Mouse (Mus musculus) macrophage (primary cell): ENCODE data around the gene Ncstn. TPM values are rescaled to one million over a fixed set of nuclear protein-coding genes. Genes with fewer than 3 reads are reported as not detected.

ENCODE experiments used
- H3K27ac ChIP-seq: fragments of 350-480 bp; formaldehyde crosslinking; 2 replicates; pipeline ENCODE4 v1.9.0; 2021
- H3K36me3 ChIP-seq: fragments of 350-480 bp; formaldehyde crosslinking; 2 replicates; pipeline ENCODE4 v1.9.0; 2021; ENCODE audit errors: inconsistent target
- H3K4me3 ChIP-seq: fragments of 350-480 bp; formaldehyde crosslinking; 2 replicates; pipeline ENCODE4 v1.9.0; 2021; ENCODE audit errors: inconsistent target
- H3K79me2 ChIP-seq: fragments of 350-480 bp; formaldehyde crosslinking; 2 replicates; pipeline ENCODE4 v1.9.0; 2021; ENCODE audit errors: inconsistent target
- WGBS: methylation state at CpG from one replicate; pipeline ENCODE4 v1.1.7; 2026; ENCODE audit warnings: inconsistent platforms; ENCODE audit not compliant: missing documents; 5-methylcytosine and 5-hydroxymethylcytosine counted together
- polyA plus RNA-seq: library from polyadenylated mRNA; stranded (reverse); fragments of 250-400 nt; gene quantifications from 3 replicates; pipeline ENCODE4 v1.2.4, GENCODE M21; 2018; ENCODE audit warnings: inconsistent platforms

Gene Ncstn
- polyA plus RNA-seq, 1 experiment from 2014 or later = 102 TPM

DNA sequence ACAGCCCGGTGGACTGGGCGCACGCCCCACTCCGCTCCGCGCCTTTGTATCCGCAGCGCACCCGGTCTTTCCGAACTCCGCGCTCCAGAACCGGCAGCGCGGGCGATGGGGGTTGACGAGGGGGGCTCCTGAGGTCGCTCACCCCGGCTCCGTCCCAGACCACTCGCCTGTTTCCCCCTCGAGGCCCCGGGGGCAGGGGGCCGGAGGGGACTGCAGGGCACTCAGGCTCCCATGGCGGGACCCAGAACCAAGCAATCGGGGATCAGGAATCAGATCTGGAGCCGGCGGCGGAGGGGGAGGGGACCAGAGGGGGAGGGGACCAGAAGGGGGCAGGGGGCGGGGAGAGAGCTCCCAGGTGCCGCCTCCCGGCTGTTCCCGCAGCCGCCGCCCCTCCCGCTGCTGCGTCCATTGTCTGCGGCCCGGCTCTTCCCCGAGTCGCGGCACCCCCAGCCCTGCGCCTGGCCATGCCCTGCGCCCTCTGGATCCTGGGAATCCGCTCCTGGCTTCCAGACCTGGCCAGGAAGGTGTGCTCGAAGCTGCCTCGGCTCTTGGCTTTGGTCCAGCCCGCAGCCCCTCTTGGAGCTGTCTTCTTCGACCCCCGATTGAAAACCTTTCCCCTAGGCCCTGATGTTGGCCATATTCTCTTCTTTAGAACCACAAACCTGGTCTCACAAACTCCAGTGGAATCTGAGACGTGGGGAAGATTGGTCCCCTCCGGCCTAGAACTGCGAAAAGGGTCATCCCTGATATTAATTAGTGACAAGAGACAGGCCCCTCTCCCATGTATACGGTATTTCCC, 55.4 kb downstream of the Ncstn start:
- H3K4me3 ChIP-seq = no peak overlapping the region; the same call in 1 of the 2 replicates
- H3K27ac ChIP-seq = no peak overlapping the region
- WGBS = 10% methylated on average over 42 of the region's 54 CpGs
- H3K36me3 ChIP-seq = no peaks in the 10 kb centered on the region
- H3K79me2 ChIP-seq = no peaks in the 10 kb centered on the region

DNA sequence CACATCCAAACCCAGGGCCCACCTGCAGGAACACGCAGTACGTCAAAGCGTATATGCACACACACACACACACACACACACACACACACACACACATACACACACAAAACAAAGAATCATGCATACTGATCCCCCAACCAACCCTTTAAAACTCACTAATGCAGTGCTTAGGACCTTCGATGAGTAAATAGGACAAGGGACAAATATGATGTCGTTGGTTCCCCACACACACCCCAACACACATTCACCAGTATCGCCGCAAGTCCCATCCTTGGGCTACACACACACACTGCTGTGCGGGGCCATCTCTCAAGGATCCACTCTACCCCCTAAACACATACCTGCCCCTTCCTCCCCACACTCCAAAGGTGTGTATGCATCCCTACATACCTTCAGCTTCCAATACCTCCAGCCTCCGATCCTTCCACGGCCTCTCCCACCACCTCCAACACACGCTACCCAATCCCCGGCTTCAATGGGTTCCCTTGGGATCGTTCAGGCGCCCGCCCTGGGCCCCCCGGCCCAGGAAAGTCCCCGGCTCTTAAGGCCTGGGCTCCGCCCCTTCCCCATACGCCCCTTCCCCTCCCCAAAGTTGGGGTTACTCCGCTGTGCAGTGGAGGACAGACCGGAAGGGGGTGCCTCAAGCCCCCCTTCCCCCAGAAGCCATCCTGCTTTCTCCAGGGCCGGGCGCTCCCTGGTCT, 56.2 kb downstream of the Ncstn start:
- Histone ChIP-seq H3K4me3 (no peak overlapping the region; the same call in 1 of the 2 replicates), H3K79me2 (no peaks in the 10 kb centered on the region), H3K36me3 (no peaks in the 10 kb centered on the region), H3K27ac (no peak overlapping the region)
- 27% methylated on average over 18 of the region's 23 CpGs for WGBS

DNA sequence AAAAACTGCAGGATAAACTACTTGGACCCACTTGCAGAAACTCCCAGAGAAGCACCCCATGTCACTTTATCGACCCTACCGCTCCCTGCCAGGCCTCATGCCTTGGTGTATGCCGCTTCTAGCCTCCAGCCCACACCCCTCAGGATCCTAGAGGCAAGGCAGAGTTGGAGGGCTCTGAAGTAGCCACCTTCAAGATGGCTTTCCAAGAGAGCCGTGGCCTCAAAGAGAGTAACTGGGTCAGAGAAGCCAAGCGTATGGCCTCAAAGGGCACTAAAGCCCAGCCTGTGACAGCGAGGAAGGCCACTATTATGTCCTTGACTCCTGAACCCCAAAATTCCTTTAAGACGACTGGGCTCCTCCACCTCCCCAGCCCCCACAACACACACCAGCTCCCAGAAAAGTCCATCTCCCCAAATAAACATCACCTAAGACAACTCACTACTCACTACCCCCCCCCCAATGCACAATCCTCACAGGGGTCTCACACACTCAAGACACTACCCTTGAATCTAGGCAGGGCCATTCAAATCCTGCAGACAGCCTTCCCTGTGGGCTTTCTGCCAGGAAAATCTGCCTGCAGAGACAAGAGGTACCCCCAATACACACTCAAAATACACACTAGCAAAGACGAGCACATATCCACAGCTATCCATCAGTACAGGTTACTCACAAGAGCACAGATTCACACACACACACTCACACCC, 57.2 kb downstream of the Ncstn start:
- WGBS = 94% methylated on average over 8 of the region's 8 CpGs
- H3K36me3 ChIP-seq = no peaks in the 10 kb centered on the region
- no peak overlapping the region for H3K4me3 ChIP-seq
- no peak overlapping the region for H3K27ac ChIP-seq
- no peaks in the 10 kb centered on the region for H3K79me2 ChIP-seq

DNA sequence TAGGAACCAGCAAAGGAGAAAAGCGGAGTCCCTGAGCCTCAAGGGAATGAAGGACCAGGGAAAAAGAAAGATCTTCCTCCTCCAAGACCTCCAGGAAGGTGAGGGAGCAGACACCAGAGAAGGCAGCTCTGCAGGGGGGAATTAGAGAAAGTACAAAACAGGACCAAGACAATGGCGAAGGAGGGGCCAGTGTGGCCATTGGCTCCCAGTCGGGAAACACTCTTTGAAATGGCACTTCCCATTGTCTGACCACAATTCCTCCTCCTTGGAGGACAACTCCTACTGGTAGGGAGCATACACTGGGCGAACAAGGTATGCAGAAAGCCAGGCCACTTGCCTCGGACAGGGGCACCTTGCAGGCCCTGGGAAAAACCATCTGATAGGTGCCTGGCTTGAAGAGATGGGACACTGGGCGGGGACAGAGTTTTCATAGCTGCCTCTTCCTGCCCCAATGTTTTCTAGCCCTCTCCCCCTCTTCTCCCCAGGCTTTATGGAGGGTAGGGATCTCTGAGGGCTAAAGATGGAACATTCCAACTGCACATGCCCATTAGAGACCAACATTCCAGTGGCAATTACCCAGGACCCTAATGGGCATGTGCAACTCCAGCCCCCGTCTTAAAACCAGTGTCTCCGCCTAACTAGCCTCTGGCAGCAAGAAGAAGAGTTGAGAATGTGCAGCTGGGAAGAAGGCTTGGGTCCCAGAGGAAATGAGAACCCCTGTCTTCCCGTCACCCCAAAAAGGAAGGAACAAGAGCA, 58.3 kb downstream of the Ncstn start:
- H3K27ac ChIP-seq = no peak overlapping the region
- H3K36me3 ChIP-seq = no peaks in the 10 kb centered on the region
- 85% methylated on average over 9 of the region's 9 CpGs for WGBS
- no peaks in the 10 kb centered on the region for H3K79me2 ChIP-seq
- H3K4me3 ChIP-seq = no peak overlapping the region

DNA sequence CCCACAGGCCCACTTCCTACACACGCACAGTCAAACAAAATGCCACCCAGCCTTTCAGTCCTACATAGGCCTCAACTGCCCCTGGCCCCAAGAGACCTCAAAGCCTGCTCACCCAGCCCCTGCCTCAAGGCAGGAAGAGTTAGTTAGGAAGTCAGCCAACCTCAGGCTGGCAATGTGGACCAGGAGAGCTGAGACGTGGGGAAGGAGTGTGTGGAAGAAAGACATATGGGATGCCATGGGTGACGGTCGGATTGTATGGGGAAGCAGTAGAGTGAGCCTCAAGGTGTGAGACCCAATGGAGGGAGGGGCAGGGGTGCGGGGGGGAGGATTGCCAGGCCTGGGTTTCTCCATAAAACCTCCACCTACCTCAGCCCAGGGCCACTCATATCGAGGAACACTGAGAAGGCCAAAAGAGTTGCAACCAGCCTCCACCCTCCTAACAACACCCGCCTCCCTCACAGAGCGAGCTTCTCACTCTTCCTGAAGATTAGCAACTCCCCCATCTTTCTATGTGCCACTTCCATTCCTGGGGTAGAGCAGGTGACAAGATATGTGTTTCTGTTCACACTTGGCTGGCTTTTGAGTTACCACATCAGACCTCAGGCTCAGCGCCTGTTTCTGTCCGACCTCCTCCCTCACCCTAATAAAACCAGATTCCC, 62.6 kb downstream of the Ncstn start:
- no peak overlapping the region for H3K4me3 ChIP-seq
- H3K27ac ChIP-seq = no peak overlapping the region
- WGBS = 90% methylated on average over 10 of the region's 10 CpGs
- no peaks in the 10 kb centered on the region for H3K79me2 ChIP-seq
- no peaks in the 10 kb centered on the region for H3K36me3 ChIP-seq

DNA sequence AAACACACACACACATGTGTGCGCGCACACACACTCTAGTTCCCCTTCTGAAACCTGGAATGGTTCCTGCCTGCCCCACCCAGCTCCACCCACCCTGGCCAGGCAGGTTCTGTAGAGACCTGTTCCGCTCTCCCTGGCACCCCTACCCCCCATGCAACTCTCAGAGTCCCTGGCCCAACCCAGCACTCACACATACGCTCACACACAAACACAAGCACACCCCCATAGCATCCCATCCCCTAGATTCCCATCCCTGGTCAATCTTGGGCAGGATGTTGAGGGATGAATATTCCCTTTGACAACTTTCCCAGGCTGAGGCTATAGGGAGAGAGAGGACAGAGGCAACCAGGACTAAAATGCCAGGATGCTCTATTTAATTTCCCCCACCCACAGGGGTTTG, 63.3 kb downstream of the Ncstn start:
- H3K36me3 ChIP-seq = no peaks in the 10 kb centered on the region
- H3K79me2 ChIP-seq = no peaks in the 10 kb centered on the region
- H3K27ac ChIP-seq = no peak overlapping the region
- H3K4me3 ChIP-seq = no peak overlapping the region
- WGBS = 93% methylated on average over 3 of the region's 4 CpGs

DNA sequence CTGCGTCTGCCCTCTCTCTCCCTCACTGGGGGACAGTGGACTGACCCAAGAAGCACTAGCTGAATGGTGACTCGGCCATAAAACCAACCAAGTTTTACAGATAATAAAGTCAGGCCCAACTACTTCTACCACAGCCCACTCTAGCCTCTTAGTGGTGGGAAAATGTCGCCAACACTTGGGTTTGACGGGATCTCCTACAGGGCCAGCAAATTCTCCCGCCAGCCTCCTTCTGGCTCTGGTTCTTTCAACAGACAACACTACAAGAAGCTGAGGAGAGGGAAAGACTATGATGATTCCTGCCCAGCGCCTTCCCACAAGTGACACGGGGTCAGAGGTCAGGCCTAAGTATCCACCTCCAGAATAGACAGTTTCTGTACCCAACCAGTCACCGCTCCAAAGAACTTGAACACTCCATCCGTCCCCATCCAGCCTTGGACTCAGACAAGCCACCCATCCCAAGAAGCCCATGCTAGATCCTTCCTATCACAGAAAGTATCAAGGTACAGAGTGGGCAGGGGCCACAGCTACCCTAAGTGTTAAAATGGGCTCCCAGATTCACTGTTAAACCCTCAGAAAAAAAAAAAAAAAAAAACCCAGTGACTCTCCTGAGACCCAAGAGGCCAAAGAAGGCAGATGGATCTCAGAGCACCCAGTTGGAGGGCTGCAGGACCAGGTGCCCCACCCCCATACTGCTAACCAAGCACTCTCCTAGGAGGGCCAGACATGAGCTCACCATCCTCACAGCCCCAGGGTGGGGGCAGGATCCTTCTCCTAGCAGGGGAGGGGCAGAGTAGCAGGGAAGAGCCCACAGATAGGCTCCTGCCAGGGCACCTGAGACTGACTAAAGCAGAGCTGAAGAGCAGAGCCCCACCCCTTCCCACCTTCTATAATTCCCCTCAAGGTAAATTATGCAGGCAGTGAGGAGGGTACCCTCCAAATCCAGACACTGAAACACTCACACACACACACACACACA, 64.0 kb downstream of the Ncstn start:
- no peaks in the 10 kb centered on the region for H3K36me3 ChIP-seq
- H3K27ac ChIP-seq = no peak overlapping the region
- H3K4me3 ChIP-seq = no peak overlapping the region
- 93% methylated on average over 9 of the region's 9 CpGs for WGBS
- H3K79me2 ChIP-seq = no peaks in the 10 kb centered on the region

DNA sequence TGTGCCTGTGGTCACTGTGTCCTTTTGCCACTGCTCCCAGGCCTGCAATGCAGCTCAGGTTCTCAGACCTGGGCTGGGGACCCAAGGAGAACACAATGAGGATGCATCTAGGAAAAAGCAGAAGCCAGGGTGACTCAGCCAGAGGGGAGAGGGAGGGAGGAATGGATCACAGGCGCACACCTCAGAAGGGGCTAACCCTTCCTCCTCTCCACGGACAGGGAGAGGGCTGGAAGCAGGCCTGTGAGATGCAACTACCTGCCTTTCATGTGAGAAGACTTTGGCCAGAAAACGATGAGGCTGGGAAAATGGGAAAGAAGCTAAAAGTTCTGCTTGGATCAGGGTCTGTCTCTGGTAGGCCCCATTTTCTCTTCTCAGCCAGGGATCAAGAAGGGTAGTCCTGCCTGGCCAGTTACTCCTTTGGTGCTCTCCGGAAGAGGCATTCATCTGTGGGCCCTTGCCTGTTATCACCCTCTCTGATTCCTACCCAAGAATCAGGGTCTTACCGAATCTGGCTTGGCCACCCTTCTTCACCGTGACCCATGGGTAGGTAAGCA, 65.0 kb downstream of the Ncstn start:
- no peak overlapping the region for H3K27ac ChIP-seq

DNA sequence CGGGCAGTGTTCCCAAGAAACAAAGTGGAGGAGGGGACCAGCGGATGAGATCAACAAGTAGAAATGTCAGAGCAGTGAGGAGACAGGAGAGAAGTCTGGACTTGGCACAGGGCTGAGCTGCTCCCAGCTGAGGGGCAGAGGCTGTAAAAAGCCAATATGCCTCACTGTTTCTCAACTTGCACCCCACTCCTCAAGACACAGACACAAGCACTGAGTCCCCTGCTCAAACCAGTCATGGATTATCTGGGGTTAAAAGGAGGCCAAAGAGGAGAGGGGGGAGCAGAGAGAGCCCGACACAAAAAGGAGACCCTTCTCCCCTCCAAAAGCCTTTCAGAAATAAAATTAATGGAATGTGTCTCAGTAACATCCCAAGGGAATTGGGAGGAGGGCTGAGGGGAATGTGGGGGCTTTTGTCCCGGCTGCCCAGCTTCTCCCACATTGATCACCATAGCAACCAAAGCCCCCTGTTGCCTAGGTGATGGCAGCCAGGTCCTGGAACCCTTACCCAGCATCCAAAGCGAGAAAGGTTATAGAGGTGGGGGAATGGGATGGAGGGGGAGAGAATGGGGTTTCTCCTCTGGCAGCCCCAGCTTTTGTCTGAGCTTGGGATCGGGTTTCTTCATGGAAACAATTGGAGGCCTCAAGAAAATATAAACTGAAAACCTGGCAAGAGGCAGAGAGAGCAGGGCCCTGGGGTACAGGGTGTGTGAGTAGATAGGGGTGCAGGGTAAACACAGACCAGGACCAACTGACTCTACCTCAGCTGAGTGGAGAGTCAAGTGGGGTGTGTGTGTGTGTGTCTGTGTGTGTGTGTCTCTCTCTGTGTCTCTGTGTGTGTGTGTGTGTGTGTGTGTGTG, 65.7 kb downstream of the Ncstn start:
- Histone ChIP-seq H3K79me2 (no peaks in the 10 kb centered on the region), H3K36me3 (no peaks in the 10 kb centered on the region), H3K27ac (no peak overlapping the region), H3K4me3 (no peak overlapping the region)
- WGBS = 97% methylated on average over 6 of the region's 6 CpGs

More for the DNA sequence above, 65.0 kb downstream of the Ncstn start:
- H3K36me3 ChIP-seq = no peaks in the 10 kb centered on the region
- no peaks in the 10 kb centered on the region for H3K79me2 ChIP-seq
- no peak overlapping the region for H3K4me3 ChIP-seq
- whole genome bisulfite sequencing = 79% methylated on average over 6 of the region's 6 CpGs

DNA sequence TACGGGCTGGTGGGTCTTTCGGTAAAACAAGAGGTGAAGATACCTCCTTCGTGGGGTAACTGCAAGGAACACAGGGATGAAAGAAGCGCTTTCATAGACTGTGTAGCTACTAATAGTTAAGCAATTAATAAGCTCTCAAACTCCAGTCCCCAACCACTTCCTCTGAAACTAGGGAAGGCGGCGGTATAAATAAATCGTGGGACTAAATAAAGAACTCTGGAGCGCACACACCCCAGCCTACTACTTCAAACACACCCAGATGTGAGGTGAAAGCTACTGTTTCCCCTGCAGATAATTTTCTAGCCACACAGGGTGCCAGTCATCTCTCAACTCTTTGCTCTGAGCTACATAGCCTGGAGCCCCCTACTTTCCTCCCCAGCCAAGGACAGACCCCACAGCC, 66.6 kb downstream of the Ncstn start:
- Histone ChIP-seq H3K79me2 (no peaks in the 10 kb centered on the region), H3K27ac (no peak overlapping the region), H3K36me3 (no peaks in the 10 kb centered on the region), H3K4me3 (no peak overlapping the region)
- 13% methylated on average over 8 of the region's 8 CpGs for WGBS
